33 mouse cellular contexts compared by ENCODE assay signal in the genomic region with DNA sequence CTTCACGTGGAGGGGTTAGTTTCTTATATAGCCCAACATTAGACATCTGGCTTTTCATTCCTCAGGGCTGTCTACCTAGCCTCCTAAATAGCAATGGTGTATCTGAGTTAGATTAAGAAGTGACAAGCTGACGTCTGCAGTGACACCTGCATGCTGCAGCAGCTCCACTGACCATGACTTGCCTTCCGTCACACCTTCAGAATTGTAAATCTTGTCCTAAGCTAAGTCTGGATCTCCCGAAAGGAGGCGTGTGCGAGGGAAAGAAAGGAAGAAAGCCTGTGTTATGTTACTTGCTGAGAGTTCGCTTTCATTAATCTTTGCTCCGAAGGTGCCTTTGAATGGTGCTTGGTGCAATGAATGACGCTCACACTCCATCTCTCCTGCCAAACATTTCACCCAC.
"Had no signal": no experiment of that assay in that cellular context is flagged by ENCODE, and none has a peak within 500 bp of the region (broad histone marks: within the 10 kb centered on the region; RNA-seq: fewer than 3 reads in every experiment).

No protein-coding gene starts in this region.

- H3K9me3 ChIP-seq: heart, embryonic 12.5 days; heart, embryonic 13.5 days; heart, embryonic 15.5 days; hindbrain, embryonic 10.5 days; hindbrain, embryonic 12.5 days; hindbrain, embryonic 13.5 days; hindbrain, embryonic 15.5 days; intestine, embryonic 15.5 days; kidney, embryonic 15.5 days had no signal

- H3K4me1 ChIP-seq: heart, embryonic 12.5 days; heart, embryonic 13.5 days; heart, embryonic 15.5 days; hindbrain, embryonic 10.5 days; hindbrain, embryonic 12.5 days; hindbrain, embryonic 13.5 days; hindbrain, embryonic 15.5 days; intestine, embryonic 15.5 days; kidney, embryonic 15.5 days had no signal

- H3K27me3 ChIP-seq: heart, embryonic 12.5 days; heart, embryonic 13.5 days; heart, embryonic 15.5 days; hindbrain, embryonic 12.5 days; hindbrain, embryonic 13.5 days; hindbrain, embryonic 15.5 days; intestine, embryonic 15.5 days; kidney, embryonic 15.5 days had no signal

- ATAC-seq: hindbrain, embryonic 16.5 days; hindbrain, postnatal 0 days; inflammation-experienced regulatory T-cells, adult 6 months; intestine, embryonic 15.5 days; intestine, embryonic 16.5 days; intestine, postnatal 0 days had no signal

- H3K4me3 ChIP-seq: heart, adult 2 months; heart, embryonic 12.5 days; heart, embryonic 13.5 days; heart, embryonic 15.5 days; hindbrain, embryonic 10.5 days; hindbrain, embryonic 12.5 days; hindbrain, embryonic 13.5 days; hindbrain, embryonic 15.5 days; intestine, embryonic 15.5 days; kidney, embryonic 15.5 days; layer of hippocampus, adult 2 months had no signal

- H3K4me2 ChIP-seq: heart, embryonic 12.5 days; heart, embryonic 13.5 days; heart, embryonic 15.5 days; hindbrain, embryonic 12.5 days; hindbrain, embryonic 13.5 days; hindbrain, embryonic 14.5 days; hindbrain, embryonic 15.5 days; intestine, embryonic 15.5 days; kidney, embryonic 15.5 days had no signal

- DNase-seq: heart, adult 2 months; heart, postnatal 10 days; heart, postnatal 36 days; heart, postnatal 4 days; kidney, adult 11 months; kidney, adult 18-20 months; kidney, adult 2 months; kidney, adult 8-10 months; kidney, adult 9 months; kidney, postnatal 10 days; kidney, postnatal 14 days; kidney, postnatal 25 days; kidney, postnatal 36 days; kidney, postnatal 4 days; layer of hippocampus, adult 9-11 months; layer of hippocampus, postnatal 36 days had no signal

- H3K27ac ChIP-seq: heart, adult 2 months; heart, embryonic 13.5 days; heart, embryonic 15.5 days; hindbrain, embryonic 10.5 days; hindbrain, embryonic 12.5 days; hindbrain, embryonic 13.5 days; hindbrain, embryonic 14.5 days; hindbrain, embryonic 15.5 days; hindbrain, postnatal 0 days; intestine, embryonic 15.5 days; kidney, embryonic 15.5 days; kidney, postnatal 0 days; layer of hippocampus, adult 2 months had no signal

- H3K36me3 ChIP-seq: heart, embryonic 12.5 days; heart, embryonic 13.5 days; heart, embryonic 15.5 days; hindbrain, embryonic 10.5 days; hindbrain, embryonic 12.5 days; hindbrain, embryonic 13.5 days; hindbrain, embryonic 15.5 days; intestine, embryonic 15.5 days; kidney, embryonic 15.5 days had no signal

- H3K9ac ChIP-seq: heart, embryonic 12.5 days; heart, embryonic 13.5 days; heart, embryonic 15.5 days; hindbrain, embryonic 12.5 days; hindbrain, embryonic 13.5 days; hindbrain, embryonic 14.5 days; hindbrain, embryonic 15.5 days; intestine, embryonic 15.5 days; kidney, embryonic 15.5 days had no signal
